Mouse (Mus musculus): ENCODE data around the gene Pafah2. TPM values are rescaled to one million over a fixed set of nuclear protein-coding genes. Genes with fewer than 3 reads are reported as not detected.

Pafah2 gene
- polyA plus RNA-seq, 1 experiment from 2014 or later: 11.4 TPM

DNA sequence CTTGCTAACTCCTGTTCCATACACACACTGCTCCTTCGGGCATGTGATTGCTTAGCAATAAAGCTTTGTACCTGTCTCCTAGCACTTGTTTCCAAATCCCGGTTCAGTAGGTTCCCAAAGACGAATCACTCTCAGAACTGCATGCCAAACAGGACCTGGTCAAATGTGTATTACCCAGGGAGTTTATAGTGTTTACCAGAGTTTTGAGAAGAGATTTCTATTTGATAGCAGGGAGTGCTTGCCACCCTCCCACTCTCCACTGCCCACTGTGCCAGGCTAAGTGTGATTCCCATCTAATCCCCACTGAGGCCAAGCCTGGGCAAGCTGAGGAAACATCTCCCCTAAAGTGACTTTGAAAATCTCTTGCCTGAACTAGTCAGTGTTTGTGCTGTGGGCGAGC lies 46.1 kb downstream of the Pafah2 start:
- H3K4me1 ChIP-seq (ENCODE audit: control insufficient read depth, insufficient read depth, low read length): no peaks in the 10 kb centered on the region
- WGBS: 91% methylated on average over 4 of the region's 4 CpGs
- H3K27ac ChIP-seq (ENCODE audit: low read depth, low read length): no peak overlapping the region

DNA sequence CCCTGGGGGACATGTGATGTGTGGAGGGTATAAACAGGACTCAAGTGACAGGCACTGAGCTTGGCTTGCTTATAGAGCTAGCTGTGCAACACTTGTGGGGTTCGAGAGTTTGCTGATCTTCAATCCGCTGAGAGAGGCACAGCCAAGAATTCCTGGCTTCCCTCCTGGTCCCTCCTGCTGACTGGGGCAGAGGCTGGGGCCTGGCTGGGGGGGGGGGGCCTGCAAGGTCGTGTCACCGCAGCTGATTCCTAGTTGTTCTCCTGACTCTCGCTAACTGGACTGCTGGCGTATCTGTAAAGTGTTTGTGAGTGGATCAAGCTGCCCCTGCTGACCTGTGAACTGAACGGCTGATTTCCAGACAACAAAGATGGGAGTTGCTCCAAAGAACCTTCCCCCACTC lies 47.5 kb downstream of the Pafah2 start:
- DNase-seq (ENCODE audit: low spot score) (no peak), ATAC-seq (ENCODE audit: insufficient read depth, low FRiP score, low TSS enrichment) (no peak)
- Histone ChIP-seq H3K27me3 (ENCODE audit: control insufficient read depth, insufficient read depth, low read length) (no peaks in the 10 kb centered on the region), H3K9ac (ENCODE audit: low read length) (no peak overlapping the region), H3K4me1 (ENCODE audit: control insufficient read depth, insufficient read depth, low read length) (no peaks in the 10 kb centered on the region), H3K4me2 (ENCODE audit: low read depth) (no peak overlapping the region), H3K9me3 (ENCODE audit: control insufficient read depth, low read length) (no peaks in the 10 kb centered on the region), H3K27ac (ENCODE audit: low read depth, low read length) (no peak overlapping the region), H3K36me3 (ENCODE audit: control insufficient read depth, insufficient read depth, low read length) (no peaks in the 10 kb centered on the region), H3K4me3 (ENCODE audit: low read depth, low read length) (no peak overlapping the region)
- WGBS: 52% methylated on average over 7 of the region's 7 CpGs

More for the DNA sequence above, 46.1 kb downstream of the Pafah2 start:
- no peak overlapping the region for H3K9ac ChIP-seq (ENCODE audit: low read length)
- ATAC-seq (ENCODE audit: insufficient read depth, low FRiP score, low TSS enrichment) (no peak), DNase-seq (ENCODE audit: low spot score) (no peak)
- H3K4me2 ChIP-seq (ENCODE audit: low read depth): no peak overlapping the region
- H3K36me3 ChIP-seq (ENCODE audit: control insufficient read depth, insufficient read depth, low read length): no peaks in the 10 kb centered on the region
- H3K9me3 ChIP-seq (ENCODE audit: control insufficient read depth, low read length): no peaks in the 10 kb centered on the region
- no peaks in the 10 kb centered on the region for H3K27me3 ChIP-seq (ENCODE audit: control insufficient read depth, insufficient read depth, low read length)
- no peak overlapping the region for H3K4me3 ChIP-seq (ENCODE audit: low read depth, low read length)

DNA sequence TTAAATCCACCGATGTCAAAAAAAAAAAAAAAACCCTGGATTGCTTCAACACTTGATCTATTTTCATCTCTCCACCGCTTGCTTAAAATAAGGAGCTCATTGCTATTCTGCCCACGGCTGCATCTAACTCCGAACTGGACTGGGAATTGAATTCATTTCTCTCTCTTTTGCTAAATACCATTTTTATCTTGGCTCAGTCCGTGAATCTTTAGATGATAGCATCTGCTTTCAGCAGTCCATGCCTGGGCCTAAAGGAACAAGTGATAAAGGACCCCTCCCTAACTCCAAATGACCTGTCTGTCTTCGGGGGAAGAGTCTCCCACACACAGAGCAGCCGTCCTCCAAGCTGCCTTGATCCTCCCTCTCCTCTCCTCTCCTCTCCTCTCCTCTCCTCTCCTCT lies 48.8 kb downstream of the Pafah2 start:
- H3K4me3 ChIP-seq (ENCODE audit: low read depth, low read length): no peak overlapping the region
- no peak for DNase-seq (ENCODE audit: low spot score)
- H3K27ac ChIP-seq (ENCODE audit: low read depth, low read length): no peak overlapping the region
- no peaks in the 10 kb centered on the region for H3K27me3 ChIP-seq (ENCODE audit: control insufficient read depth, insufficient read depth, low read length)
- H3K4me1 ChIP-seq (ENCODE audit: control insufficient read depth, insufficient read depth, low read length): no peaks in the 10 kb centered on the region
- ATAC-seq (ENCODE audit: insufficient read depth, low FRiP score, low TSS enrichment): no peak
- H3K9me3 ChIP-seq (ENCODE audit: control insufficient read depth, low read length): no peaks in the 10 kb centered on the region
- no peak overlapping the region for H3K9ac ChIP-seq (ENCODE audit: low read length)
- no peak overlapping the region for H3K4me2 ChIP-seq (ENCODE audit: low read depth)
- no peaks in the 10 kb centered on the region for H3K36me3 ChIP-seq (ENCODE audit: control insufficient read depth, insufficient read depth, low read length)
- WGBS: 65% methylated on average over 7 of the region's 7 CpGs

DNA sequence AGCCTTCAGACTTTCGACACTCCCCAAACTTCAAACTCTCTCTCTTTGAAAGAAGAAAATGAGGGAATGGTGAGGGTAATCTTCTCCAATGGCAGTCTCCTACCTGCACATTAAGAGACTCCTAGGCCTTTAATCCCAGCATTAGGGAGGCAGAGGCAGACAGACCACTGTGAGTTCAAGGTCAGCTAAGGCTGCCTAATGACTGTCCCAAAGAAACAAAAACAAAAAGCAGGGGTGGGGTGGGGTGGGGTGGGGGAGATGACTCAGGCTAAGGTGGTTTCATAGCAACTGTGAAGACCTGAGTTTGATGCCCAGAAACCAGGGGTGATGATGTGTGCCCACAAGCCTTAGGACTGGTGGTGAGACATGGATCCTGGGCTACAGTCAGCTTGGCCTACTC lies 49.4 kb downstream of the Pafah2 start:
- DNase-seq (ENCODE audit: low spot score) (no peak), ATAC-seq (ENCODE audit: insufficient read depth, low FRiP score, low TSS enrichment) (no peak)
- Histone ChIP-seq H3K4me2 (ENCODE audit: low read depth) (no peak overlapping the region), H3K27me3 (ENCODE audit: control insufficient read depth, insufficient read depth, low read length) (no peaks in the 10 kb centered on the region), H3K9me3 (ENCODE audit: control insufficient read depth, low read length) (no peaks in the 10 kb centered on the region), H3K36me3 (ENCODE audit: control insufficient read depth, insufficient read depth, low read length) (no peaks in the 10 kb centered on the region), H3K4me3 (ENCODE audit: low read depth, low read length) (no peak overlapping the region), H3K27ac (ENCODE audit: low read depth, low read length) (no peak overlapping the region), H3K4me1 (ENCODE audit: control insufficient read depth, insufficient read depth, low read length) (peaks cover 4% of the 10 kb centered on the region), H3K9ac (ENCODE audit: low read length) (no peak overlapping the region)
- WGBS: 9% methylated on average over 1 of the region's 1 CpGs

DNA sequence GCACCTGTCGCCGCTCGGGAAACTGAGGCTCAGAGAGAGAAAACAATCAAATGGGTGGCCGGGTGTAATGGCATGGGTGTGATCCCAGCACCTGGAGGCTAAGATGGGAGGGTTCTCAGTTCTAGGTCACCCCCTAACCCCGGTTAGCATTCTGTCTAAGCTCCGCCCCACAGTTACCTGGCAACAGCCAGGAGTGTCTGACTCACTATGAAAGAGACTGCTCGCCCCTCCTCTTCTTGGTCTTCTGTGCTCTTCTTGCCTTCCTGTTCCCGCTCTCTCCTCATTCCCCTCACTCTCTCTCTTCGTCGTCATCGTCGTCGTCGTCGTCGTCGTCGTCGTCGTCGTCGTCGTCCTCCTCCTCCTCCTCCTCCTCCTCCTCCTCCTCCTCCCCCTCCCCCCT lies 51.8 kb downstream of the Pafah2 start:
- Histone ChIP-seq H3K4me3 (ENCODE audit: low read depth, low read length) (no peak overlapping the region), H3K27ac (ENCODE audit: low read depth, low read length) (no peak overlapping the region), H3K36me3 (ENCODE audit: control insufficient read depth, insufficient read depth, low read length) (no peaks in the 10 kb centered on the region), H3K4me1 (ENCODE audit: control insufficient read depth, insufficient read depth, low read length) (peaks cover 10% of the 10 kb centered on the region), H3K9ac (ENCODE audit: low read length) (no peak overlapping the region), H3K9me3 (ENCODE audit: control insufficient read depth, low read length) (no peaks in the 10 kb centered on the region), H3K4me2 (ENCODE audit: low read depth) (no peak overlapping the region), H3K27me3 (ENCODE audit: control insufficient read depth, insufficient read depth, low read length) (no peaks in the 10 kb centered on the region)
- no peak for ATAC-seq (ENCODE audit: insufficient read depth, low FRiP score, low TSS enrichment)
- WGBS: 52% methylated on average over 23 of the region's 23 CpGs
- no peak for DNase-seq (ENCODE audit: low spot score)

DNA sequence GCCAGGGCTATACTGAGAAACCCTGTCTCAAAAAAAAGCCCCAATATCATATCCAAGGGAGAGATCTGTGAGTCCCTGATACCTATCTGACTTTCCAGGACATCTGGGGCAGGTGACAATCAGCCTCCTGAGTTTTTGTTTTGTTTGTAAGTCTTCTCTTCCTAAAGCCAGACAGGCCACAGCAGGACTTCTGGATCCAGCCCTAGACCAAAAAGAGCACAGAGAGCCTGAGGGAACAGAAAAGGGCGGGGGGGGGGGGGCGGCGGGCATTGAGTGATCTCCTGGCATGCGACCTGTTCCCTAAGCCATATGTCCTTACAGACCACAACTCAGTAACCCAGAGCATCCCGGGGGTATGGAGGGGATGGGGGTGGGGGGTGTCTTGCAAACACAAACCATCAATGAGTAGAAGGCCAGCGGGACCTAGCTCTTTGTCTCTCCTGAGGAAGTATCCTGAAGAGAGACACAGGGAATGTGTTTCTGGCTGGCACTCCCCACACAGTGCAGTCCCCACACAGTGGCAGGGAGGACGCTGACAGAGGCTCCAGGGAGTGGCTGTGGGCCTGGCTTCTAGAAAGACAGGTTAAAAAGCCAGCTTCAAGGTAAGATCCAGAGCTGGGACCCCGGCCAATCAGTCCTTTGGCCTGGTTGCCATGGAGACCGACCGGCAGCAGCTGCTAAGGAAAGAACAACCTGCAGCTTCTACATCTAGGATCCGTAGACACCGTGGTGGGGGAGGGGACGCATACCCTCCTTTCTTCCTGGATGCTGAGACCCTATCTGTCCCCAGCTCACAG lies 53.7 kb downstream of the Pafah2 start:
- no peaks in the 10 kb centered on the region; the same call in 1 of the 2 replicates for H3K27me3 ChIP-seq (ENCODE audit: control insufficient read depth, insufficient read depth, low read length)
- no peaks in the 10 kb centered on the region for H3K36me3 ChIP-seq (ENCODE audit: control insufficient read depth, insufficient read depth, low read length)
- 26% methylated on average over 12 of the region's 13 CpGs for WGBS
- DNase-seq (ENCODE audit: low spot score) (no peak), ATAC-seq (ENCODE audit: insufficient read depth, low FRiP score, low TSS enrichment) (peak; percentile 48)
- H3K9ac ChIP-seq (ENCODE audit: low read length): peak overlapping the region; percentile 30
- H3K4me1 ChIP-seq (ENCODE audit: control insufficient read depth, insufficient read depth, low read length): peaks cover 13% of the 10 kb centered on the region
- H3K27ac ChIP-seq (ENCODE audit: low read depth, low read length): peak overlapping the region; percentile 87
- no peak overlapping the region for H3K4me3 ChIP-seq (ENCODE audit: low read depth, low read length)
- H3K4me2 ChIP-seq (ENCODE audit: low read depth): no peak overlapping the region
- no peaks in the 10 kb centered on the region for H3K9me3 ChIP-seq (ENCODE audit: control insufficient read depth, low read length)

DNA sequence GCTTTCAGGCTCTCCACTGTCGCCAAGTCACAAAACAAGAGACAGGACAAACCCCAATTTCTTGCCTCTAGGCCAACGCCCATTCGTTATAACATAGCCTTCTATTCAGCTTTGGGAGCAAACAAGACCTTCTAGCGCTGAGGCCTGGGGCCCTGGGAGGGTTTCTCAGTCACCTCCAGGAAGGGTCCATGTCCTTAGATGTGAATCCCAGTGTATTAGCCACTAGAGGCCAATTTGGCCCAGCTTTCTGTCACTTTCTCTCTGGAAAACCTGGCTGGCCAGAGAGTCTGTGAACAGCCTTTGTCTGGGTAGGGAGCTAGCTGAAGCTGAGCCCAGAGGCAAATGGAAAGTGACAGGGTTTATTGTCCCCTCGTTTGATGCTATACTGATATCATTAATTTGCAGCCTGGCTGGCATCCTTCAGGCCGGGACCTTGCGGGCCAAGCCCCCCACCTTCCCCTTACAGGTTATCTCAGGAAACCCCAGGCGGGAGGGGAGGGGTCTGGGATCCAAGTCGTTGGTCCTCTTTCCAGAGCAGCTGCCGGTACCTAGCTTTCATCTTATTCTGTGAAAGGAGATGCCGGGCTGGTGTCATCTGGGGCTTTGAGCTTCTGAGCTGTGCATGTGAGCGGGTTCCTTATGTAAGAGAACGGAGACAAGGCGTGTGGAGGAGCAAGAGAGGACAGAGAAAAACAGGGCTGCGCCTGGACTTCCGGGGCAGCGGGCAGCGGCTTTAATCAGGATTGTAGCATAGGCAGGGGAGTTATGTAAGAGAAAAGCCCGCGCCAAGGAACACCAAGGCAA lies 54.5 kb downstream of the Pafah2 start:
- Histone ChIP-seq H3K9me3 (ENCODE audit: control insufficient read depth, low read length) (no peaks in the 10 kb centered on the region), H3K4me2 (ENCODE audit: low read depth) (no peak overlapping the region), H3K4me1 (ENCODE audit: control insufficient read depth, insufficient read depth, low read length) (peaks cover 13% of the 10 kb centered on the region), H3K9ac (ENCODE audit: low read length) (peak overlapping the region; percentile 30), H3K4me3 (ENCODE audit: low read depth, low read length) (no peak overlapping the region), H3K27ac (ENCODE audit: low read depth, low read length) (peak overlapping the region; percentile 87), H3K27me3 (ENCODE audit: control insufficient read depth, insufficient read depth, low read length) (no peaks in the 10 kb centered on the region; the same call in 1 of the 2 replicates), H3K36me3 (ENCODE audit: control insufficient read depth, insufficient read depth, low read length) (no peaks in the 10 kb centered on the region)
- DNase-seq (ENCODE audit: low spot score) (peak; percentile 60), ATAC-seq (ENCODE audit: insufficient read depth, low FRiP score, low TSS enrichment) (peak; percentile 27; the same call in 1 of the 2 replicates)
- 20% methylated on average over 20 of the region's 20 CpGs for WGBS

DNA sequence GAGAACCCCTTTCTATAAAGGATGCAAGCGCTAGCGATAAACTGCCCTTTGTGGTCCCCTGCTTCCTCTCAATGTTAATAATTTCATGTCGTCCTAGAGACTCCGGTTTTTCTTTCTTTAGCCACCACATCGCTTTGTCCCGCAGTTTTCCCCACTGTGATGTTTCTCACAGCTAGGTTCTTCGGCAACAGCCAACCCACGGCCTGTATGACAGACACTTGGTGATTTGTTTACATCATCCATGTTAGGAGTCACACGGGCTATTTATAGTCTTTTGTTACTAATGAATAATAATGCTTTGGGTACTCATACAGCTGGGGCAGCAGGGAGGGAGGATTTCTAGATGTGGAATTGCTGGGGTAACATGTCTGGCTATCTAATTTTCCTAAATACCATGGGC lies 55.4 kb downstream of the Pafah2 start:
- H3K4me2 ChIP-seq (ENCODE audit: low read depth): no peak overlapping the region
- WGBS: 77% methylated on average over 9 of the region's 9 CpGs
- ATAC-seq (ENCODE audit: insufficient read depth, low FRiP score, low TSS enrichment) (no peak), DNase-seq (ENCODE audit: low spot score) (no peak)
- no peaks in the 10 kb centered on the region for H3K9me3 ChIP-seq (ENCODE audit: control insufficient read depth, low read length)
- no peak overlapping the region for H3K4me3 ChIP-seq (ENCODE audit: low read depth, low read length)
- H3K27me3 ChIP-seq (ENCODE audit: control insufficient read depth, insufficient read depth, low read length): no peaks in the 10 kb centered on the region; the same call in 1 of the 2 replicates
- no peak overlapping the region for H3K27ac ChIP-seq (ENCODE audit: low read depth, low read length)
- H3K9ac ChIP-seq (ENCODE audit: low read length): no peak overlapping the region
- peaks cover 13% of the 10 kb centered on the region for H3K4me1 ChIP-seq (ENCODE audit: control insufficient read depth, insufficient read depth, low read length)
- H3K36me3 ChIP-seq (ENCODE audit: control insufficient read depth, insufficient read depth, low read length): no peaks in the 10 kb centered on the region
